Mouse (Mus musculus) small intestine, adult 2 months (tissue): ENCODE measurements at regions not wholly inside any gene's neighbourhood (a gene's known extent, or its start where the extent isn't known, plus 50 kb on each side); places are given as distances from the start of the nearest gene placed in this dataset.
A peak's percentile ranks its signal among the peaks of the same experiment; 100 is the strongest.

Source experiments
- H3K27ac ChIP-seq: fragments of 200-500 bp; 2 replicates; pipeline ENCODE4 v1.5.1; 2012; ENCODE audit warnings: low read depth, low read length, control low read depth, inconsistent platforms; ENCODE audit not compliant: insufficient read depth
- H3K27me3 ChIP-seq: fragments of 200-500 bp; 2 replicates; pipeline ENCODE4 v1.6.1; 2012; ENCODE audit warnings: mild to moderate bottlenecking, moderate library complexity, low read length, inconsistent platforms; ENCODE audit not compliant: control insufficient read depth, insufficient read depth
- H3K36me3 ChIP-seq: fragments of 200-500 bp; 2 replicates; pipeline ENCODE4 v1.6.1; 2012; ENCODE audit warnings: mild to moderate bottlenecking, low read length, control low read depth, inconsistent platforms; ENCODE audit not compliant: control insufficient read depth, insufficient read depth
- H3K4me1 ChIP-seq: fragments of 200-500 bp; 2 replicates; pipeline ENCODE4 v1.6.1; 2012; ENCODE audit warnings: low read length, inconsistent platforms, mixed read lengths; ENCODE audit not compliant: control insufficient read depth, insufficient read depth, insufficient read length
- H3K4me3 ChIP-seq: fragments of 200-500 bp; 2 replicates; pipeline ENCODE4 v1.5.1; 2012; ENCODE audit warnings: low read depth, mild to moderate bottlenecking, control low read depth, inconsistent platforms, low read length, moderate library complexity
- CTCF ChIP-seq: fragments of 200-500 bp; IDR thresholded peaks from 2 replicates; pipeline ENCODE4 v1.5.1; 2012; ENCODE audit warnings: low read depth, mild to moderate bottlenecking, control low read depth, inconsistent platforms, low read length, moderate library complexity, mixed read lengths; ENCODE audit not compliant: insufficient replicate concordance, insufficient read length; ENCODE audit errors: extremely low read depth
- POLR2A ChIP-seq: fragments of 200-500 bp; IDR thresholded peaks from 2 replicates; pipeline ENCODE4 v1.6.1; 2012; ENCODE audit warnings: low read depth, mild to moderate bottlenecking, control low read depth, inconsistent platforms, low read length, moderate library complexity
- WGBS: fragments of 180-500 bp; shearing (Covaris S2); methylation state at CpG from one replicate; pipeline ENCODE4 v1.1.7; 2018; 5-methylcytosine and 5-hydroxymethylcytosine counted together

GRCm38 (mm10) chr1:156990112-156990511 lies 50.7 kb upstream of the Ralgps2 start:
- no peaks in the 10 kb centered on the region for H3K36me3 ChIP-seq
- no peak for TF ChIP-seq POLR2A
- TF ChIP-seq CTCF = no peak
- H3K27ac ChIP-seq = peak overlapping the region; percentile 93; the same call in 1 of the 2 replicates
- no peak overlapping the region for H3K4me3 ChIP-seq
- peaks cover 40% of the 10 kb centered on the region for H3K4me1 ChIP-seq
- 47% methylated on average over 9 of the region's 9 CpGs for WGBS
- no peaks in the 10 kb centered on the region for H3K27me3 ChIP-seq

GRCm38 (mm10) chr1:156989149-156989785 lies 49.8 kb upstream of the Ralgps2 start:
- no peaks in the 10 kb centered on the region for H3K27me3 ChIP-seq
- 89% methylated on average over 10 of the region's 10 CpGs for WGBS
- no peak overlapping the region for H3K27ac ChIP-seq
- peaks cover 37% of the 10 kb centered on the region for H3K4me1 ChIP-seq
- TF ChIP-seq CTCF = no peak
- no peak for TF ChIP-seq POLR2A
- H3K4me3 ChIP-seq = no peak overlapping the region
- H3K36me3 ChIP-seq = no peaks in the 10 kb centered on the region
